Mouse (Mus musculus): ENCODE measurements around the gene Dnajb8. TPM values are rescaled to one million over a fixed set of nuclear protein-coding genes. Genes with fewer than 3 reads are reported as not detected.

The Dnajb8 gene
- total RNA-seq, 2 experiments from 2014 or later = not detected

GRCm38 (mm10) chr6:88231821-88232220 lies 9.8 kb downstream of the Dnajb8 start:
- no peak for DNase-seq

- no peak for DNase-seq
These were observed 10.2 kb downstream of the Dnajb8 start for GRCm38 (mm10) chr6:88232221-88232620.

- no peak for DNase-seq
These were observed 11.9 kb downstream of the Dnajb8 start for GRCm38 (mm10) chr6:88233996-88234395.

- no peak for DNase-seq
These were observed 13.4 kb downstream of the Dnajb8 start for GRCm38 (mm10) chr6:88235461-88235860.

GRCm38 (mm10) chr6:88235983-88236382 lies 13.9 kb downstream of the Dnajb8 start:
- no peak for DNase-seq

GRCm38 (mm10) chr6:88236513-88236912 lies 14.4 kb downstream of the Dnajb8 start:
- no peak for DNase-seq

GRCm38 (mm10) chr6:88242604-88243003 lies 20.5 kb downstream of the Dnajb8 start:
- DNase-seq = peak; percentile 78 to 82

- no peak for DNase-seq
These were observed 27.2 kb downstream of the Dnajb8 start for GRCm38 (mm10) chr6:88249231-88249630.

GRCm38 (mm10) chr6:88251396-88251795 lies 29.3 kb downstream of the Dnajb8 start:
- no peak for DNase-seq

- no peak for DNase-seq
These were observed 29.9 kb downstream of the Dnajb8 start for GRCm38 (mm10) chr6:88251798-88252478.

GRCm38 (mm10) chr6:88254082-88254481 lies 32.0 kb downstream of the Dnajb8 start:
- no peak for DNase-seq

GRCm38 (mm10) chr6:88255435-88255834 lies 33.4 kb downstream of the Dnajb8 start:
- DNase-seq = no peak

- DNase-seq = no peak
These were observed 37.6 kb downstream of the Dnajb8 start for GRCm38 (mm10) chr6:88259621-88260020.

GRCm38 (mm10) chr6:88260645-88261044 lies 38.6 kb downstream of the Dnajb8 start:
- DNase-seq = no peak

GRCm38 (mm10) chr6:88262160-88262559 lies 40.1 kb downstream of the Dnajb8 start:
- no peak for DNase-seq

- DNase-seq = no peak
These were observed 43.3 kb downstream of the Dnajb8 start for GRCm38 (mm10) chr6:88265355-88265754.

- no peak for DNase-seq
These were observed 44.0 kb downstream of the Dnajb8 start for GRCm38 (mm10) chr6:88266055-88266454.

GRCm38 (mm10) chr6:88267068-88267467 lies 45.0 kb downstream of the Dnajb8 start:
- DNase-seq = no peak

GRCm38 (mm10) chr6:88267970-88268369 lies 45.9 kb downstream of the Dnajb8 start:
- DNase-seq = no peak

GRCm38 (mm10) chr6:88274623-88275022 lies 52.6 kb downstream of the Dnajb8 start:
- DNase-seq = no peak

GRCm38 (mm10) chr6:88276221-88276620 lies 54.2 kb downstream of the Dnajb8 start:
- no peak for DNase-seq

GRCm38 (mm10) chr6:88277242-88277641 lies 55.2 kb downstream of the Dnajb8 start:
- no peak for DNase-seq

- DNase-seq = no peak
These were observed 56.1 kb downstream of the Dnajb8 start for GRCm38 (mm10) chr6:88278141-88278540.

GRCm38 (mm10) chr6:88290129-88290766 lies 68.2 kb downstream of the Dnajb8 start:
- DNase-seq = peak in 1 of 2 experiments; percentile 4
